Mouse (Mus musculus): ENCODE measurements around the gene Tmco5. TPM values are rescaled to one million over a fixed set of nuclear protein-coding genes. Genes with fewer than 3 reads are reported as not detected.

The Tmco5 gene
- total and polyA plus RNA-seq, 2 experiments from 2014 or later: 0.21 TPM; not detected in 1

GRCm38 (mm10) chr2:116900273-116900843 is 21.9 kb downstream of the Tmco5 start:
- no peaks in the 10 kb centered on the region for H3K36me3 ChIP-seq (ENCODE audit: insufficient read depth)
- WGBS: 28% methylated on average over 10 of the region's 10 CpGs
- DNase-seq: no peak
- no peaks in the 10 kb centered on the region for H3K9me3 ChIP-seq (ENCODE audit: low read length)
- H3K27me3 ChIP-seq (ENCODE audit: insufficient read depth, low read length): no peaks in the 10 kb centered on the region
- peak overlapping the region; percentile 40 for H3K4me3 ChIP-seq (ENCODE audit: low read depth, low read length)
- H3K4me2 ChIP-seq (ENCODE audit: low read depth): peak overlapping the region; percentile 69
- H3K27ac ChIP-seq (ENCODE audit: low read depth, low read length): peak overlapping the region; percentile 66; the same call in 1 of the 2 replicates
- TF ChIP-seq CTCF (IDR thresholded peaks at IDR 0.05; ENCODE audit: low read depth): no peak
- ATAC-seq: peak; percentile 83
- H3K4me1 ChIP-seq (ENCODE audit: insufficient read depth): no peaks in the 10 kb centered on the region
- H3K9ac ChIP-seq: peak overlapping the region; percentile 43

GRCm38 (mm10) chr2:116908268-116908667 is 29.8 kb downstream of the Tmco5 start:
- WGBS: 67% methylated on average over 8 of the region's 8 CpGs
- Histone ChIP-seq H3K4me3 (ENCODE audit: low read depth, low read length) (no peak overlapping the region), H3K36me3 (ENCODE audit: insufficient read depth) (no peaks in the 10 kb centered on the region), H3K4me1 (ENCODE audit: insufficient read depth) (no peaks in the 10 kb centered on the region), H3K9me3 (ENCODE audit: low read length) (no peaks in the 10 kb centered on the region), H3K27ac (ENCODE audit: low read depth, low read length) (no peak overlapping the region), H3K9ac (no peak overlapping the region), H3K4me2 (ENCODE audit: low read depth) (no peak overlapping the region), H3K27me3 (ENCODE audit: insufficient read depth, low read length) (no peaks in the 10 kb centered on the region)
- ATAC-seq (peak; percentile 78), DNase-seq (no peak)
- TF ChIP-seq CTCF (IDR thresholded peaks at IDR 0.05; ENCODE audit: low read depth): no peak

GRCm38 (mm10) chr2:116912334-116913070 is 34.0 kb downstream of the Tmco5 start:
- no peak overlapping the region for H3K4me2 ChIP-seq (ENCODE audit: low read depth)
- WGBS: 84% methylated on average over 7 of the region's 7 CpGs
- H3K27ac ChIP-seq (ENCODE audit: low read depth, low read length): no peak overlapping the region
- DNase-seq: no peak
- H3K27me3 ChIP-seq (ENCODE audit: insufficient read depth, low read length): no peaks in the 10 kb centered on the region
- H3K4me1 ChIP-seq (ENCODE audit: insufficient read depth): no peaks in the 10 kb centered on the region
- H3K36me3 ChIP-seq (ENCODE audit: insufficient read depth): no peaks in the 10 kb centered on the region
- no peaks in the 10 kb centered on the region for H3K9me3 ChIP-seq (ENCODE audit: low read length)
- no peak overlapping the region for H3K4me3 ChIP-seq (ENCODE audit: low read depth, low read length)
- H3K9ac ChIP-seq: no peak overlapping the region
- ATAC-seq: no peak
- TF ChIP-seq CTCF (IDR thresholded peaks at IDR 0.05; ENCODE audit: low read depth): no peak

- Histone ChIP-seq H3K27ac (ENCODE audit: low read depth, low read length) (no peak overlapping the region), H3K4me2 (ENCODE audit: low read depth) (no peak overlapping the region), H3K27me3 (ENCODE audit: insufficient read depth, low read length) (no peaks in the 10 kb centered on the region), H3K9ac (no peak overlapping the region), H3K4me3 (ENCODE audit: low read depth, low read length) (no peak overlapping the region), H3K4me1 (ENCODE audit: insufficient read depth) (no peaks in the 10 kb centered on the region), H3K9me3 (ENCODE audit: low read length) (no peaks in the 10 kb centered on the region), H3K36me3 (ENCODE audit: insufficient read depth) (no peaks in the 10 kb centered on the region)
- WGBS: 88% methylated on average over 20 of the region's 20 CpGs
- no peak for TF ChIP-seq CTCF (IDR thresholded peaks at IDR 0.05; ENCODE audit: low read depth)
- DNase-seq (no peak), ATAC-seq (peak; percentile 42; the same call in 1 of the 2 replicates)
These were observed 35.4 kb downstream of the Tmco5 start for GRCm38 (mm10) chr2:116913677-116914405.

GRCm38 (mm10) chr2:116914636-116915035 is 36.1 kb downstream of the Tmco5 start:
- no peaks in the 10 kb centered on the region for H3K36me3 ChIP-seq (ENCODE audit: insufficient read depth)
- 80% methylated on average over 4 of the region's 4 CpGs for WGBS
- no peaks in the 10 kb centered on the region for H3K4me1 ChIP-seq (ENCODE audit: insufficient read depth)
- H3K27me3 ChIP-seq (ENCODE audit: insufficient read depth, low read length): no peaks in the 10 kb centered on the region
- H3K9ac ChIP-seq: no peak overlapping the region
- H3K9me3 ChIP-seq (ENCODE audit: low read length): no peaks in the 10 kb centered on the region
- no peak for TF ChIP-seq CTCF (IDR thresholded peaks at IDR 0.05; ENCODE audit: low read depth)
- DNase-seq (no peak), ATAC-seq (no peak)
- H3K4me3 ChIP-seq (ENCODE audit: low read depth, low read length): no peak overlapping the region
- H3K27ac ChIP-seq (ENCODE audit: low read depth, low read length): no peak overlapping the region
- no peak overlapping the region for H3K4me2 ChIP-seq (ENCODE audit: low read depth)

- no peaks in the 10 kb centered on the region for H3K36me3 ChIP-seq (ENCODE audit: insufficient read depth)
- ATAC-seq: no peak
- H3K27me3 ChIP-seq (ENCODE audit: insufficient read depth, low read length): no peaks in the 10 kb centered on the region
- H3K9ac ChIP-seq: no peak overlapping the region
- no peak overlapping the region for H3K4me2 ChIP-seq (ENCODE audit: low read depth)
- H3K27ac ChIP-seq (ENCODE audit: low read depth, low read length): no peak overlapping the region
- TF ChIP-seq CTCF (IDR thresholded peaks at IDR 0.05; ENCODE audit: low read depth): no peak
- H3K4me1 ChIP-seq (ENCODE audit: insufficient read depth): no peaks in the 10 kb centered on the region
- H3K9me3 ChIP-seq (ENCODE audit: low read length): no peaks in the 10 kb centered on the region
- DNase-seq: no peak
- no peak overlapping the region for H3K4me3 ChIP-seq (ENCODE audit: low read depth, low read length)
- WGBS: 64% methylated on average over 3 of the region's 3 CpGs
These were observed 40.1 kb downstream of the Tmco5 start for GRCm38 (mm10) chr2:116918598-116918997.
